Mouse (Mus musculus) erythroblast, embryonic 14.5 days (primary cell): Measurements from ENCODE around the gene Gp1ba.

Experiments used
- GATA1 ChIP-seq: IDR thresholded peaks from 2 replicates; pipeline ENCODE4 v1.6.1; 2012; ENCODE audit warnings: low read length, inconsistent platforms, mixed read lengths
- TAL1 ChIP-seq: IDR thresholded peaks from 3 replicates; pipeline ENCODE4 v1.6.1; 2012; ENCODE audit warnings: low read length, inconsistent platforms, mixed read lengths

DNA sequence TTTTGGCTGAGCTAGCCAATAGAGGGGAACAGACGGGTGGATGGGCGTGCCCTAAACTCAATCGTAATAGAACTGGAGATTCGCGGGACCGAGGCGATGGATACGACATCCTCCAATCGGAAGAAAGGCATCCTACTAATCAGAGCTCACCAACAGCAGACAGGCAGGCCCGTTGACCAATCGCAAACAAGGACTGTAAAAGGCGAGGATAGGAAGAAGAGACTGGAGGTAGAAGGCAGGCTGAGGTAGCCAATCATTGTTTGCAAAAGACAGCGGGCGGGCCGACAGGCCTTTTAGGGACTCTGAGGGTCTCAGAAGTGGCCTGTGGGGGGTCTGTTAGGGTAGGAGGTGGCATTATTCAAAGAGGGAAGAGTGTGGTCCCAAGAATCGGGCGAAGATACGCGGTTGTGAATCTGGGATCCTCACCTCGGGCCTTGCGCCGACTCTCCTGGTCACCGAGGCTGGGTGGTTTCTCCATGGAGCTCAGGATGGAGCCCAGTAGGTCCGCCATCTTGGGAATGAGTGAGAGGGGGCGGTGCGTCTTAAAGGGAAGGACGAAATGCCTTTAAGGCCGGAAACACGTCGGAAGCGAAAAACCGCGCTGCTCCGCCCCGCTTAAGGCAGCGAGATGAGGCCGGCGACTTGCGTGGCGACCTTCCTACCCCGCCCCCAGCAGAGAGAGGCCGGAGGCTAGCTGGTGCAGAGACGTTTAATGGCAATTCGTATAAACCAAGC lies 30.0 kb downstream of the Gp1ba start, which contains the start of gene Spag7:
- no peak for TF ChIP-seq GATA1
- no peak for TF ChIP-seq TAL1
